Mouse (Mus musculus) retina, postnatal 7 days (tissue): ENCODE results near the gene Ifi205.

Experiments
- DNase-seq: peaks from one replicate; pipeline ENCODE4 v3.0.0-alpha.2; 2012; ENCODE audit warnings: low read depth, low spot score

The Ifi205 gene

GRCm38 (mm10) chr1:173973111-173973510, 58.5 kb downstream of the Ifi205 start:
- no peak for DNase-seq
